Mouse (Mus musculus) lung, embryonic 15.5 days (tissue): ENCODE data around the gene Fam222a. TPM values are rescaled to one million over a fixed set of nuclear protein-coding genes. Genes with fewer than 3 reads are reported as not detected.

Experiments used
- ATAC-seq: fragments of 200-750 bp; cut with Nextera tagmentation; 2 replicates; pipeline ENCODE4 v1.8.0; 2017; ENCODE audit warnings: moderate number of reproducible peaks, borderline replicate concordance; ENCODE audit not compliant: low FRiP score, low TSS enrichment; ENCODE audit errors: extremely low read depth
- H3K27ac ChIP-seq: fragments of 300-500 bp; sonication (generic); 2 replicates; pipeline ENCODE4 v1.5.1; 2015; ENCODE audit warnings: moderate library complexity, mild to moderate bottlenecking, inconsistent platforms
- H3K27me3 ChIP-seq: fragments of 300-500 bp; sonication (generic); 2 replicates; pipeline ENCODE4 v1.6.1; 2015; ENCODE audit warnings: inconsistent platforms
- H3K36me3 ChIP-seq: fragments of 300-500 bp; sonication (generic); 2 replicates; pipeline ENCODE4 v1.6.1; 2015; ENCODE audit warnings: inconsistent platforms
- H3K4me1 ChIP-seq: fragments of 300-500 bp; sonication (generic); 2 replicates; pipeline ENCODE4 v1.6.1; 2015; ENCODE audit warnings: inconsistent platforms
- H3K4me2 ChIP-seq: fragments of 300-500 bp; sonication (generic); 2 replicates; pipeline ENCODE4 v1.6.1; 2015; ENCODE audit warnings: inconsistent platforms, mild to moderate bottlenecking, moderate library complexity
- H3K4me3 ChIP-seq: fragments of 300-500 bp; sonication (generic); 2 replicates; pipeline ENCODE4 v1.5.1; 2015; ENCODE audit warnings: mild to moderate bottlenecking, inconsistent platforms
- H3K9ac ChIP-seq: fragments of 300-500 bp; sonication (generic); 2 replicates; pipeline ENCODE4 v1.6.1; 2015; ENCODE audit warnings: inconsistent platforms
- H3K9me3 ChIP-seq: fragments of 300-500 bp; sonication (generic); 2 replicates; pipeline ENCODE4 v1.6.1; 2016; ENCODE audit warnings: inconsistent platforms
- WGBS: fragments of 180-500 bp; shearing (Covaris S2); methylation state at CpG from one replicate; pipeline ENCODE4 v1.1.7; 2015; 5-methylcytosine and 5-hydroxymethylcytosine counted together
- polyA plus RNA-seq: library from polyadenylated mRNA; unstranded; fragments of >200 nt; fragmentation: Nextera tagmentation; extraction: Ambion mirVana; gene quantifications from 2 replicates; pipeline ENCODE4 v1.2.1, GENCODE M21; 2015

Fam222a gene
- polyA plus RNA-seq, 1 experiment from 2014 or later = 2.1 TPM

GRCm38 (mm10) chr5:114597652-114598051 lies 29.8 kb downstream of the Fam222a start:
- no peak overlapping the region for H3K4me3 ChIP-seq
- 19% methylated on average over 6 of the region's 6 CpGs for WGBS
- H3K9ac ChIP-seq = no peak overlapping the region
- no peaks in the 10 kb centered on the region for H3K9me3 ChIP-seq
- H3K36me3 ChIP-seq = no peaks in the 10 kb centered on the region
- no peak for ATAC-seq
- no peak overlapping the region for H3K27ac ChIP-seq
- peaks cover 63% of the 10 kb centered on the region for H3K4me1 ChIP-seq
- no peak overlapping the region for H3K4me2 ChIP-seq
- no peaks in the 10 kb centered on the region for H3K27me3 ChIP-seq

- WGBS = 66% methylated on average over 8 of the region's 8 CpGs
- Histone ChIP-seq H3K27ac (no peak overlapping the region), H3K9ac (no peak overlapping the region), H3K9me3 (no peaks in the 10 kb centered on the region), H3K27me3 (no peaks in the 10 kb centered on the region), H3K4me2 (no peak overlapping the region), H3K4me1 (peaks cover 35% of the 10 kb centered on the region), H3K36me3 (no peaks in the 10 kb centered on the region), H3K4me3 (no peak overlapping the region)
- ATAC-seq = no peak
Measured at GRCm38 (mm10) chr5:114602012-114602411, 34.2 kb downstream of the Fam222a start.

GRCm38 (mm10) chr5:114603975-114604374 lies 36.2 kb downstream of the Fam222a start:
- Histone ChIP-seq H3K4me1 (peaks cover 47% of the 10 kb centered on the region), H3K4me3 (no peak overlapping the region), H3K4me2 (no peak overlapping the region), H3K36me3 (no peaks in the 10 kb centered on the region), H3K27me3 (no peaks in the 10 kb centered on the region), H3K9ac (no peak overlapping the region), H3K9me3 (no peaks in the 10 kb centered on the region), H3K27ac (no peak overlapping the region)
- no peak for ATAC-seq
- 82% methylated on average over 5 of the region's 5 CpGs for WGBS

- H3K9ac ChIP-seq = no peak overlapping the region
- H3K4me3 ChIP-seq = no peak overlapping the region
- peaks cover 41% of the 10 kb centered on the region for H3K4me1 ChIP-seq
- no peaks in the 10 kb centered on the region for H3K27me3 ChIP-seq
- no peaks in the 10 kb centered on the region for H3K36me3 ChIP-seq
- no peak overlapping the region for H3K27ac ChIP-seq
- ATAC-seq = no peak
- no peak overlapping the region for H3K4me2 ChIP-seq
- H3K9me3 ChIP-seq = no peaks in the 10 kb centered on the region
- 32% methylated on average over 11 of the region's 11 CpGs for WGBS
Measured at GRCm38 (mm10) chr5:114604781-114605290, 37.0 kb downstream of the Fam222a start.

- Histone ChIP-seq H3K9ac (no peak overlapping the region), H3K9me3 (no peaks in the 10 kb centered on the region), H3K4me1 (peaks cover 41% of the 10 kb centered on the region), H3K4me2 (no peak overlapping the region), H3K27me3 (no peaks in the 10 kb centered on the region), H3K4me3 (no peak overlapping the region), H3K27ac (no peak overlapping the region), H3K36me3 (no peaks in the 10 kb centered on the region)
- WGBS = 80% methylated on average over 6 of the region's 6 CpGs
- no peak for ATAC-seq
Measured at GRCm38 (mm10) chr5:114605981-114606380, 38.2 kb downstream of the Fam222a start.

- Histone ChIP-seq H3K4me1 (peaks cover 35% of the 10 kb centered on the region), H3K4me3 (no peak overlapping the region), H3K9ac (no peak overlapping the region), H3K27me3 (no peaks in the 10 kb centered on the region), H3K9me3 (no peaks in the 10 kb centered on the region), H3K4me2 (no peak overlapping the region), H3K27ac (peak overlapping the region; percentile 26; the same call in 1 of the 2 replicates), H3K36me3 (no peaks in the 10 kb centered on the region)
- 33% methylated on average over 8 of the region's 8 CpGs for WGBS
- peak; percentile 16; the same call in 1 of the 2 replicates for ATAC-seq
Measured at GRCm38 (mm10) chr5:114607651-114608050, 39.8 kb downstream of the Fam222a start.

- H3K27me3 ChIP-seq = no peaks in the 10 kb centered on the region
- H3K4me3 ChIP-seq = no peak overlapping the region
- no peak overlapping the region for H3K4me2 ChIP-seq
- ATAC-seq = 0 out of 2 replicates have a peak, but pooled peaks have one; percentile 11
- H3K36me3 ChIP-seq = no peaks in the 10 kb centered on the region
- H3K9ac ChIP-seq = no peak overlapping the region
- H3K27ac ChIP-seq = no peak overlapping the region
- WGBS = 7% methylated on average over 12 of the region's 12 CpGs
- no peaks in the 10 kb centered on the region for H3K9me3 ChIP-seq
- peaks cover 35% of the 10 kb centered on the region for H3K4me1 ChIP-seq
Measured at GRCm38 (mm10) chr5:114608516-114608915, 40.7 kb downstream of the Fam222a start.

GRCm38 (mm10) chr5:114611256-114611655 lies 43.4 kb downstream of the Fam222a start:
- Histone ChIP-seq H3K4me3 (no peak overlapping the region), H3K27me3 (no peaks in the 10 kb centered on the region), H3K9me3 (no peaks in the 10 kb centered on the region), H3K27ac (no peak overlapping the region), H3K4me2 (no peak overlapping the region), H3K9ac (no peak overlapping the region), H3K4me1 (peaks cover 23% of the 10 kb centered on the region), H3K36me3 (no peaks in the 10 kb centered on the region)
- no peak for ATAC-seq
- WGBS = 86% methylated on average over 10 of the region's 10 CpGs

GRCm38 (mm10) chr5:114611968-114612608 lies 44.3 kb downstream of the Fam222a start:
- 59% methylated on average over 25 of the region's 25 CpGs for whole genome bisulfite sequencing
- H3K4me1 ChIP-seq = peaks cover 18% of the 10 kb centered on the region

GRCm38 (mm10) chr5:114614863-114615262 lies 47.0 kb downstream of the Fam222a start:
- Histone ChIP-seq H3K4me3 (no peak overlapping the region), H3K9me3 (no peaks in the 10 kb centered on the region), H3K9ac (no peak overlapping the region), H3K4me2 (no peak overlapping the region), H3K27ac (no peak overlapping the region), H3K4me1 (no peaks in the 10 kb centered on the region), H3K36me3 (no peaks in the 10 kb centered on the region), H3K27me3 (no peaks in the 10 kb centered on the region; the same call in 1 of the 2 replicates)
- 57% methylated on average over 7 of the region's 7 CpGs for WGBS
- no peak for ATAC-seq

More at GRCm38 (mm10) chr5:114611968-114612608, 44.3 kb downstream of the Fam222a start:
- H3K27me3 ChIP-seq = no peaks in the 10 kb centered on the region
- no peaks in the 10 kb centered on the region for H3K9me3 ChIP-seq
- H3K27ac ChIP-seq = no peak overlapping the region
- no peak overlapping the region for H3K4me2 ChIP-seq
- H3K4me3 ChIP-seq = no peak overlapping the region
- H3K9ac ChIP-seq = no peak overlapping the region
- H3K36me3 ChIP-seq = no peaks in the 10 kb centered on the region
- no peak for ATAC-seq

GRCm38 (mm10) chr5:114616336-114617061 lies 48.7 kb downstream of the Fam222a start:
- Histone ChIP-seq H3K4me3 (no peak overlapping the region), H3K27me3 (no peaks in the 10 kb centered on the region; the same call in 1 of the 2 replicates), H3K4me2 (no peak overlapping the region), H3K9ac (no peak overlapping the region), H3K9me3 (no peaks in the 10 kb centered on the region), H3K36me3 (no peaks in the 10 kb centered on the region), H3K4me1 (no peaks in the 10 kb centered on the region), H3K27ac (no peak overlapping the region)
- ATAC-seq = no peak
- WGBS = 72% methylated on average over 11 of the region's 11 CpGs

GRCm38 (mm10) chr5:114617809-114618208 lies 50.0 kb downstream of the Fam222a start:
- Histone ChIP-seq H3K27me3 (no peaks in the 10 kb centered on the region; the same call in 1 of the 2 replicates), H3K36me3 (no peaks in the 10 kb centered on the region), H3K4me2 (no peak overlapping the region), H3K9me3 (no peaks in the 10 kb centered on the region), H3K4me3 (no peak overlapping the region), H3K27ac (no peak overlapping the region), H3K9ac (no peak overlapping the region), H3K4me1 (no peaks in the 10 kb centered on the region)
- ATAC-seq = no peak
- 67% methylated on average over 12 of the region's 12 CpGs for WGBS
